Mouse (Mus musculus): ENCODE data around the gene Sdf4. TPM values are rescaled to one million over a fixed set of nuclear protein-coding genes. Genes with fewer than 3 reads are reported as not detected.

The Sdf4 gene
- polyA plus RNA-seq (2012; rRNA removed): 44.0 and 80.5 TPM in 2 replicates

GRCm38 (mm10) chr4:155992241-155992905, at the start of gene Sdf4, which contains the start of gene B3galt6:
TSS of gene Sdf4 (plus strand) at chr4:155992872.
TSS of gene B3galt6 (minus strand) at chr4:155992649.
- under 1% methylated on average over 99 of the region's 99 CpGs for WGBS
- peak within 1 kb of the TSS; percentile 97 for H3K27ac ChIP-seq (ENCODE audit: insufficient read depth, low read depth, low read length)
- H3K27me3 ChIP-seq (ENCODE audit: control insufficient read depth, insufficient read depth, low read length): no peaks in the 10 kb centered on the region
- TF ChIP-seq CTCF (IDR thresholded peaks at IDR 0.05; ENCODE audit: extremely low read depth, insufficient read length, insufficient replicate concordance, low read depth, low read length): peak; percentile 67
- TF ChIP-seq POLR2A (IDR thresholded peaks at IDR 0.05; ENCODE audit: low read depth, low read length): peak; percentile 45
- peaks cover 10% of the 10 kb centered on the region for H3K4me1 ChIP-seq (ENCODE audit: control insufficient read depth, insufficient read depth, insufficient read length, low read length)
- H3K4me3 ChIP-seq (ENCODE audit: low read depth, low read length): peak within 1 kb of the TSS; percentile 98
- peaks cover 10% of the 10 kb centered on the region for H3K36me3 ChIP-seq (ENCODE audit: control insufficient read depth, insufficient read depth, low read length)

DNA sequence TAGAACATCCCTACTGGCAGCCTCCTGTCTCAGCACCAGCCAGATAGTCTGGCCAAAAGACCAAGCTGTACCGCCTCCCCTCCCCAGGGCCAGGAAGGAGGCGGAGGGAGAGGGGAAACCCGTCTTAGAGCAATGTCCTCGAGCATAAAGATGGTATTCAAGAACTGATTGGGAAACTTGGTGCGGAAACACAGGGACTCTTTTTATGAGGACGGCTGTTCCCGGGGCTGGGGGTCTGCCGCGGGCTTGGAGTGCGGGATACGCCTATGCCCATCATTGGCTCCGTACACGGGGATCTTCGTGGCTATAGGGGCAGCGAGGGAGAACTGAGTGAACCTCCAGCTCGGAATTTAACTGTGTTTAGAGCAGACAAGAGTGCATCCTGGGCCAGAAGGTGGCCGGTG, 49.6 kb upstream of the Sdf4 start:
- peaks cover 18% of the 10 kb centered on the region for H3K4me1 ChIP-seq (ENCODE audit: control insufficient read depth, insufficient read depth, insufficient read length, low read length)
- no peaks in the 10 kb centered on the region for H3K27me3 ChIP-seq (ENCODE audit: control insufficient read depth, insufficient read depth, low read length)
- H3K36me3 ChIP-seq (ENCODE audit: control insufficient read depth, insufficient read depth, low read length): peaks cover 5% of the 10 kb centered on the region; the same call in 1 of the 2 replicates
- H3K27ac ChIP-seq (ENCODE audit: insufficient read depth, low read depth, low read length): peak overlapping the region; percentile 75
- under 1% methylated on average over 17 of the region's 17 CpGs for WGBS
- H3K4me3 ChIP-seq (ENCODE audit: low read depth, low read length): peak overlapping the region; percentile 92
- TF ChIP-seq CTCF (IDR thresholded peaks at IDR 0.05; ENCODE audit: extremely low read depth, insufficient read length, insufficient replicate concordance, low read depth, low read length): no peak

- H3K4me1 ChIP-seq (ENCODE audit: control insufficient read depth, insufficient read depth, insufficient read length, low read length): peaks cover 18% of the 10 kb centered on the region
- peak within 1 kb of the TSS; percentile 92 for H3K4me3 ChIP-seq (ENCODE audit: low read depth, low read length)
- H3K27ac ChIP-seq (ENCODE audit: insufficient read depth, low read depth, low read length): peak within 1 kb of the TSS; percentile 90
- no peak for TF ChIP-seq CTCF (IDR thresholded peaks at IDR 0.05; ENCODE audit: extremely low read depth, insufficient read length, insufficient replicate concordance, low read depth, low read length)
- peak; percentile 68 for TF ChIP-seq POLR2A (IDR thresholded peaks at IDR 0.05; ENCODE audit: low read depth, low read length)
- H3K36me3 ChIP-seq (ENCODE audit: control insufficient read depth, insufficient read depth, low read length): peaks cover 11% of the 10 kb centered on the region; the same call in 1 of the 2 replicates
- WGBS: under 1% methylated on average over 76 of the region's 85 CpGs
- H3K27me3 ChIP-seq (ENCODE audit: control insufficient read depth, insufficient read depth, low read length): no peaks in the 10 kb centered on the region
Measured at GRCm38 (mm10) chr4:155943534-155944249, 49.0 kb upstream of the Sdf4 start, which contains the start of gene Ube2j2. TSS of gene Ube2j2 (plus strand) at chr4:155943831.

- H3K27me3 ChIP-seq (ENCODE audit: control insufficient read depth, insufficient read depth, low read length): no peaks in the 10 kb centered on the region
- H3K36me3 ChIP-seq (ENCODE audit: control insufficient read depth, insufficient read depth, low read length): peaks cover 14% of the 10 kb centered on the region
- WGBS: under 1% methylated on average over 17 of the region's 17 CpGs
- peak overlapping the region; percentile 90 for H3K27ac ChIP-seq (ENCODE audit: insufficient read depth, low read depth, low read length)
- peaks cover 20% of the 10 kb centered on the region for H3K4me1 ChIP-seq (ENCODE audit: control insufficient read depth, insufficient read depth, insufficient read length, low read length)
- H3K4me3 ChIP-seq (ENCODE audit: low read depth, low read length): peak overlapping the region; percentile 92
- no peak; the same call in 1 of the 2 replicates for TF ChIP-seq POLR2A (IDR thresholded peaks at IDR 0.05; ENCODE audit: low read depth, low read length)
- TF ChIP-seq CTCF (IDR thresholded peaks at IDR 0.05; ENCODE audit: extremely low read depth, insufficient read length, insufficient replicate concordance, low read depth, low read length): no peak
Measured at GRCm38 (mm10) chr4:155944271-155944670, 48.4 kb upstream of the Sdf4 start.

DNA sequence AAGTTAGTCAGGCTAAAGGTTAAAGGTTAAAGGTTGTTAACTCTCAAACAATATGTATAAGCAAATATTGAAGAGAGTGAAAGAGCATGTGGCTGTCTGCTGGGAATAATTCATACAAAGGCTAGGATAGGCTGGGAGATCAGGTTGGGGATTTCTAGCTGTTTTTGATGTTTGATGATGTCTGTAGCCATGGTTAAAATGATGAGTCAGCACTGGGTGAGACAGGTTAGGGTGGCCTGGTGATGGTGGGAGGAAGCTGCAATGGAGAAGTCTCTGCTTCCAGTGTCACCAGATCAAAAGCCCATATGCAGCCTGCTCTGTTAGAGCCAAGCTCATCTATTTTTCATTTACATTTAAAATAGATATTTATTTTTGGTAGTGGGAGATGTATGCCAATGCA, 45.6 kb upstream of the Sdf4 start:
- Histone ChIP-seq H3K27me3 (ENCODE audit: control insufficient read depth, insufficient read depth, low read length) (no peaks in the 10 kb centered on the region), H3K27ac (ENCODE audit: insufficient read depth, low read depth, low read length) (no peak overlapping the region), H3K4me1 (ENCODE audit: control insufficient read depth, insufficient read depth, insufficient read length, low read length) (peaks cover 20% of the 10 kb centered on the region), H3K36me3 (ENCODE audit: control insufficient read depth, insufficient read depth, low read length) (peaks cover 41% of the 10 kb centered on the region), H3K4me3 (ENCODE audit: low read depth, low read length) (no peak overlapping the region)
- no peak for TF ChIP-seq CTCF (IDR thresholded peaks at IDR 0.05; ENCODE audit: extremely low read depth, insufficient read length, insufficient replicate concordance, low read depth, low read length)
- TF ChIP-seq POLR2A (IDR thresholded peaks at IDR 0.05; ENCODE audit: low read depth, low read length): no peak

- TF ChIP-seq POLR2A (IDR thresholded peaks at IDR 0.05; ENCODE audit: low read depth, low read length): no peak
- TF ChIP-seq CTCF (IDR thresholded peaks at IDR 0.05; ENCODE audit: extremely low read depth, insufficient read length, insufficient replicate concordance, low read depth, low read length): no peak
- Histone ChIP-seq H3K4me1 (ENCODE audit: control insufficient read depth, insufficient read depth, insufficient read length, low read length) (peaks cover 2% of the 10 kb centered on the region; the same call in 1 of the 2 replicates), H3K27me3 (ENCODE audit: control insufficient read depth, insufficient read depth, low read length) (no peaks in the 10 kb centered on the region), H3K36me3 (ENCODE audit: control insufficient read depth, insufficient read depth, low read length) (peaks cover 54% of the 10 kb centered on the region), H3K27ac (ENCODE audit: insufficient read depth, low read depth, low read length) (no peak overlapping the region), H3K4me3 (ENCODE audit: low read depth, low read length) (no peak overlapping the region)
- WGBS: 61% methylated on average over 6 of the region's 6 CpGs
Measured at GRCm38 (mm10) chr4:155955491-155955890, 37.2 kb upstream of the Sdf4 start.

- peaks cover 9% of the 10 kb centered on the region for H3K4me1 ChIP-seq (ENCODE audit: control insufficient read depth, insufficient read depth, insufficient read length, low read length)
- H3K36me3 ChIP-seq (ENCODE audit: control insufficient read depth, insufficient read depth, low read length): peaks cover 32% of the 10 kb centered on the region
- H3K27me3 ChIP-seq (ENCODE audit: control insufficient read depth, insufficient read depth, low read length): no peaks in the 10 kb centered on the region
- no peak overlapping the region for H3K27ac ChIP-seq (ENCODE audit: insufficient read depth, low read depth, low read length)
- no peak for TF ChIP-seq POLR2A (IDR thresholded peaks at IDR 0.05; ENCODE audit: low read depth, low read length)
- TF ChIP-seq CTCF (IDR thresholded peaks at IDR 0.05; ENCODE audit: extremely low read depth, insufficient read length, insufficient replicate concordance, low read depth, low read length): peak; percentile 86; the same call in 1 of the 2 replicates
- H3K4me3 ChIP-seq (ENCODE audit: low read depth, low read length): no peak overlapping the region
- WGBS: 6% methylated on average over 5 of the region's 5 CpGs
Measured at GRCm38 (mm10) chr4:155959275-155959674, 33.4 kb upstream of the Sdf4 start.
